Mouse (Mus musculus) liver, embryonic 14.5 days (tissue): ENCODE results near the gene Spc24.

Experiments
- CTCF ChIP-seq: IDR thresholded peaks from 2 replicates; pipeline ENCODE4 v1.5.1; 2016; ENCODE audit warnings: antibody characterized with exemption, low read depth, control low read depth
- EP300 ChIP-seq: IDR thresholded peaks from 2 replicates; pipeline ENCODE4 v1.6.1; 2016; ENCODE audit warnings: antibody characterized with exemption, low read depth

DNA sequence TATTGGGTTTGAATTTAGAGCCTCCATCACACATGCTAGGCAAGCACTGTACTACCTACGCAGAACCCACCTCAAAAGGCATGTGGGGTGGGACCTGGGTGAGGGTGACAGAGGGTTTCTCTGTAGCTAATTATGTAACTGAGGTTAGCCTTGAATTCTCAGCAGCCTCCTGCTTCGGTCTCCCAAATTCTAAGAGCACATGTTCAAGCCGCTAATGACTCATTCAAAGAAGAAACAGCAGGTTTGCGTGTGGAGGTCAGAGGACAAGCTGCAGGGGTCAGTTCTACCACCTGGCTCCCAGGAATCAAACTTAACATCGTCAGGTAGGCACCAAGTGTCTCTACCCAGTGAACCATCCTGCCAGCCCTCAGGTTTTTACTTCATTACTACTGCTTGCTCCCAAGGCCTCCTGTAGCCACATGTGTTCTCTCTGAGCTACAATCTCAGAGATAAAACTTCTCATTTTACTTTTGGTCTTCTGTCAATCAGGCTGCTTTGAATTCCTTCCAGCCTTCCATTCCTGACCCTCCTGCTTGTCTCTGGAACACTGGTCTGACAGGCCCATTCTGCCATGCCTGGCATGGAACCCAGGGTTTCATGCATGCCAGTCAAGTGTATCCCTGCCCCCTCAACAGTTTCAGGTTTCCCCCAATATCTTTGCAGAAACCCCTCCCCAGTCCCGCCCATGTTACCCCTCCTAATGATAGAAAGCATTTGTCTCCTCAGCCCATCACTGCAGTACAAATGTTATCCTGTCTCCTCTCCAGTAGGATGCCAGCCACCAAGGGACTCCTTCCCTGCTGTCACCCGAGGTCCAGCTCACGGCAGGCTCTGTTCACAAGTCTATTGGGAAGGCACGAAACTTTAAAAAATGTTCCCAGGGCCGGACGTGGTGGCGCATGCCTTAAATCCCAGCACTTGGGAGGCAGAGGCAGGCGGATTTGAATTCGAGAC is 1.2 kb downstream of the Spc24 start:
- TF ChIP-seq CTCF: no peak
- no peak for TF ChIP-seq EP300
